Mouse (Mus musculus): ENCODE data around the gene Ppp3ca.

Ppp3ca gene

DNA sequence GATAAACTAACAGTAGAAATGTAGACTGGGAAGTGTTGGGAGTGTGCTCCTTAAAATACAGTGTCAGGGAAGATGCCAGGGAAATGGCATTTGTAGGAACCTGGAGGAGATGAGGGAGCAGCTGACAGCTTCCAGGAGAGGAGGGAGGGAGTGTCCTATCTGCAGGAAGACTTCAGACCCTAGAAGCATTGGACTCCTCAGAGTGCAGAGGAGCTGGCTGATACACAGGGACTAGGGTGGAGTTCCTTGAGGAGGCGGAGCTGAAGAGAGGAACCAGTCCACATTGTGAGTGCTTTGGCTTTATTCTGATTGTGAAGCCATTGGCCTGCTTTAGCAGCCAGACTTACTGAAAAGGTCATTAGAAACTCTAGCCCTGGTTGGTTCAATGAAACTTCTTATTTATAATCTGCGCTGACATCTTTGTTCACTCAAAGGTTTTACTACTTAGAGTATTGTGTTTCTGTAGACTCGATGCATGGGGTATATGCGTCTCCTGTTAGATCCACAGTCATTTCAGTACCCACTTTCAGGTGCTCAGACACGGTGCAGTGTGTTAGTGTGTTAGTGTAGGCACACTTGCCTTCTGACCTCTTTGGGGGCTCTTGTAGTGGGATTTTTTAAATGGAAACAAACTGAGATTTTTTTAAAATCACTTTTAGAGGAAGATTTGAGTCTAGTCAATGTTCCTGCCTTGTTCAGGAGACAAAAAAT, 99.0 kb downstream of the Ppp3ca start:
- DNase-seq: no peak

- no peak for DNase-seq
Measured at GRCm38 (mm10) chr3:136769486-136769882, 99.6 kb downstream of the Ppp3ca start.

DNA sequence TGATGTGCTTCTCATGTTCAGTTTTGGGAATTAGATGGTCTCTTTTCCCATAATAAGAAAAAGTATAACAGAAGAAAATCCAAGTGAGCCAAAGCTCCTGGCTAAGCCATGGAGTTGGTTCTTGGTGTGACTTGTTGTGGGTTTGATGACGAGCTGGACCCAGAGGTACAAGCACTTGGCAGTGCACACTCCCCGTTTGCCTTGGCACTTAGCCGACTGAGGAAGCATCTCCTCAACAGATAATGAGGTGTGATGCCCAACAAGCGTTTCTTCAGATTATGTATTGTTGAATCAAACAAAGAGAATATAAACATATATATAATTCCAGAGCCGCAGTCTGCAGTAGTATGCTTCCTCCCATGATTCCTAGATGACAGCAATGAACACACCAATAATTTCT, 101.8 kb downstream of the Ppp3ca start:
- peak; percentile 67 to 73 for DNase-seq

GRCm38 (mm10) chr3:136773217-136773616, 103.3 kb downstream of the Ppp3ca start:
- DNase-seq: no peak

DNA sequence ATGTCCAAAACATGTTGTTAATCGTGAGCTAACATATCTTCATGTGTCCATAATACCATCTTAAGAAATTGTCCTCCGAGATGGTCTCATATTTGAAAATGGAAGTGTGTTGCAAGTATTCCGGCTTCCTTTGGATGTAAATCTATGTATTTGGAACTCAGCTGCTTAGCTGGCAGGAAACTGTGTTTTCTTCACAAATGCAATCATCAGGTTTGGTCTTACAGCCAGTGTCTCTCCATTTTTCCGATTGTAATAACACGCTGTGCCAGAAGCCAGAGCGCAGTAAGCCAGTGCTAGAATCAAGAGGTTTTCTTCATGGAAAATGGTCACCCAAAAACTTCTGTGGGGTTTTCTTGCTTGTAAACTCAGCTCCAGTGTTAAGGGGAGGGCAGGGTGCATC, 104.3 kb downstream of the Ppp3ca start:
- no peak for DNase-seq

DNA sequence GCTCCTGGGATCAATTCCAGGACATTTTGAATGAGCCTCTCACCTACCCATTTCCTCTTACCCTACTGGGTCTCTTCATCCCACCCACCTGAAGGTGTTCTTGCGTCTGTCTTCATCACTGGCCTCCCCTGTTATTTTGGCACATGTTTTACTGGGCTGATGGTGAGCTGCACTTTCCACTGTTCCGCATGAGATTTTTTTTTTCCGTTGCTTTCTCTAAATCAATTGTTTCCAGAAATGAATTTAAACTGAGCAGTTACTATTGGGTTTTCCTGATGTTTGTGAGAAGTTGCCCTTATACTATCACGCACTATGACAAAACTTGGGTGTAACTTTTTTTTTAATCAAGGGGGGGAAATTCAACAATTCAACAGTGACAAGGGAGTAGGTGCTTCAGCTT, 106.6 kb downstream of the Ppp3ca start:
- no peak for DNase-seq

DNA sequence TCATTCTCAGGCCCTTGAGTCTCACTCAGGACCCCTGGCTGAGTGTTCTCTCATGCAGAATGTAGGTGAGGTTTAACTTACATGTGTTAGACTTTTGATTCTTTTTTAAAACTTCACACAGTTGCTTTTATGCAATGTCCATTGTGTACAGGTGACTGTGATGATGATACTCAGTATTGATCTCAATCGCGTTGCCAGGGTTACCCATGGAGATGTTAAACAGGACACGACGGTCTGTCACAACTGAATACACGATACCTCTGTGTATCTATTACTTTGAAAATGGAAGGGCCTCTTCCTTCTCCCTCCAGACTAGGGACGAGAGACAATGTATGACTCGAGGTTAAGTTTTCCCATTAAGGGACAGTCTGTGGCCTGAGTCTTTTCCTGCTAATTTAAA, 107.5 kb downstream of the Ppp3ca start:
- no peak for DNase-seq

DNA sequence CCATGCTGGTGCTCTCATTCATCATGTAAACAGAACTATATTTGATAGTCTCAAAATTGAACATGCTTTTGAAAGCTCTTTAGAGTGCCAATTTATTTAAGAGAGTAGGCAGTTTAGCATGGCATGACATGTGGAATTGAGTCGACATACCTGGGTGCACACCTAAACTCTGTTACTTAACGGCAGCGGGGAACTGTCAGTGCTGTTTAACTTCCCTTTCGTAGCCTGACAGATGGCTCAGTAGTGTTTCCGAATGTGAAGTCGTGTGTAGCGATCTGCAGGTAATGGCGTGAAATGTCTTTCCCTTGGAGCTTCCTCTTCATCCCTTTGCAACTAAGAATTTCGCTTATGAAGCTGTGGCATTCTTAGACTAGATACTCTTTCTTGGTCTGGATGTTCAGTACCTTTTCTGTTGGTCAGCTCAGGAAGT, 107.9 kb downstream of the Ppp3ca start:
- DNase-seq: peak; percentile 55 to 58

DNA sequence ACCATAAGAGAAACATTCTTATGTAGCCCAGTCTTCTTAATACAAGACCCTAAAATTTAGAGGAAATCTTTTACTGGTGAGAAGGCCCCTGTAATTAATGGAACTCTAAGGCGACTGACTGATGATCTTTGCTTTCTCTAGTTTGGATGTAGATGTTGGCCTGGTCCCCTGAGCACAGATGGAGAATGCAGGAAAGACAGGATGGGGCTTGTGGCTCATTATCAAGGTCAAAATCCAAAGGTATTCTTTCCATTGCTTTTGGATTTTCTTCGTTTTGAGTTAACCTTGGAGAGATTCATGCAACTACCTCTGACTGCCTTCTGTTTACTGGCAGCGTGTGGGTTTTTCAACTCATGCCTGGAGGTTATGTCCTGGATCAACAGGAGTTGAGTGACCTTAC, 110.4 kb downstream of the Ppp3ca start:
- peak; percentile 65 to 77 for DNase-seq

DNA sequence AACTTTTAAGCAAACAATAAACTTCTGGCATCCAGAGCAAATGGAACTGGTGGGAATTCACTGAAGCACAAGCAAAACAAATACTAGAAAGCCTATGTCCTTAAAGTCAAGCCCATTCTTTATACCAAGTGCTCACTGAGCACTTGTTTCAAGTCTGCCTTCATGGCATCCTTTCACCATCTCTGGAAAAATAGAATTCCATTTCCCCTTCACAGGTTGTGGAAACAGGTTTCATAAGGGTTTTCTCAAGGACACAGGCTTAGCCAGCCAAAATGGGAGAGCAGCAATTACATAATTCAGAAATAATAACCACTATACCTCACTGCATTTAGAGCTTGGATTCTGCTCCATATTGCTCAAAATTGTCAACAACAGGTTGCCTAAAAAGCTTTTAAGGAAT, 112.1 kb downstream of the Ppp3ca start:
- no peak for DNase-seq

DNA sequence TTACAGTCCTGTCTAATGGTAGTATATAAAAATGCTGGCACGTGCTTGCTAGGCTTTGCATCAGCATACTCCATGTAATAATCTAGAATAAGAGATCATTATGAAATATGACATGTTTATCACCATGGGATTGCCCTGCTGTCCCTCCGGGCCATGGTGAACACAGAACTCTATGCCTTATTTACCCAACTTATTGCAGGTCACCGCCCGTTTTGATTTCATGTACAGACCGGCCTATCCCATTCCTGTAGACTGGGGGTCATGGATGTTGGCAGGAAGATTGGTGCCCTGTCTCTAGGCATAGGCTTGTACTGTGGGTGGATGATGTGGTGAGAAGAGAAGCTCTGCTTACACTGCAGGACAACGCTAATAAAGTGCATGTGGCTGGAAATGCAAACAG, 115.8 kb downstream of the Ppp3ca start:
- no peak for DNase-seq

- DNase-seq: no peak
Measured at GRCm38 (mm10) chr3:136790261-136790871, 120.4 kb downstream of the Ppp3ca start.

DNA sequence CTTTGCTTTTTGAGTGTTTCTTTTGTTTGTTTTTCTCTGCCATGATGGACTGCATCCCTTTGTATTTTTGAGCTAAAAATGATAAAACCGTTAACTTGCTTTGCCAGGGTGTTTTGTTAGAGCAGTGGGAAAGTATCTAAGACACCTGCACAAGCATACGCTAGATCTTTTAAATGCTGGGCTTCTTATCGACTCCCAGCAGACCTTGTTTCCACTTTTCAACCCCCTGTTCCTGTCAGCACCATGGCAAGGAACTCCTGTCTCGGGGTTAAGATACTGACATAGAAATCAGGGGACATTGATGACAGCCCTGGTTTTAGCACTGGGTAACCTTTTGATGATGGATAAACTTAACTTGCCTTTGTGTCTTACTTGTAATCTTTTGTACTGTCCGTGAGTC, 121.5 kb downstream of the Ppp3ca start:
- DNase-seq: no peak

GRCm38 (mm10) chr3:136791946-136792345, 122.0 kb downstream of the Ppp3ca start:
- no peak for DNase-seq

DNA sequence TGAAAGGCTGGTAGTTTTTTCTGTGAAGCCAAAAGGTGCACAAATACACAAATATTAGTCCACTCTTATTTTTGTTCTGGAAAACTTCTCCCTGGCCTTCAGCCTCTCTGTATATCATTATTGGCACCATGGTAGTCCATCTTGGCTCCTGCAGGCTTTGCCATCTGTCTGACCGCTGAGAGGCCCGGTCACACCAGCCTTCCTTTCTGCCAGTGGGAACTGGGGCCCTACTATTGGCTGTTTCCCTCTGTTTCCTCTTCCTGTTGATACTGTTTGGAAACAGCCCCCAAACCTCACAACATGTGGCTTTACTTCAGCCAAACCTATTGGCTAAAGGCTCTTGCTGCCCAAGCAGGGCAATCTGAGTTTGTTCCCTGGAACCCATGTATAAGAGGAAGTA, 123.5 kb downstream of the Ppp3ca start:
- peak; percentile 85 to 92 for DNase-seq

DNA sequence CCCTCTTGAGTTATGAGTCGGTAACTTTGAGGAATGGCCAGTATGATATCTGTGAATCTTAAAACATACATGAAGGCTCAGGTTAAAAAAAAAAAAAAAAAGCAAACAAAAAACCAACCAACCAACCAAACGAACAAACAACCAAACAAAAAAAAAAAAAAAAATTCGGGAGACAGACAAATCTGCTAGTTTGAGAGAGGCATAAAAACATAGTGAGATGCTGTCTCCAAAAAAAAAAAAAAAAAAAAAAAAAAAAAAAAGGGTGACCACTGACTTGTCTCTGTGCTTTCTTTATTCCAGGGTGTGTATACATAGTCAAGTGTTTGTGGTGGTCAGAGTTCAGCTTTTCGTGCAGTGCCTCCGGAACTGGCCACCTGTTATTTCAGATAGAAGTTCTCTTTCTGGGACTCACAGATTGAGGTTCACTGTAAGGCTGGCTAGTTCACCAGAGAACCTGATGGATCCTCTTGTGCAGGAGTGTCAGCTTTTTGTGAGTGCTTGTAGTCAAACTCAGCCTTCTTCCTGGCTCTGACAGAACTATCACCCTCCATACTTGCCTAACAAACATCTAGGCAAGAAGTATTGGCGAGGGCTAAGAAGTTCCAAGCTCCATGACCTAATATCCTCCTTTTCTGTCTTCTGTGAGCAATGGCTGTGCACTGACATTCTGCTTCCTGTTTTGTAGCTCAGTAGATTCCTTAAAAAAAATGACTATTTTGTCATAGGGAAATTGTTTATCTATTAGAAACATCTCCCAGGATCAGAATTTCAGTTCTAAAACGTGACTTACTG, 124.7 kb downstream of the Ppp3ca start:
- DNase-seq: no peak

GRCm38 (mm10) chr3:136798896-136799295, 129.0 kb downstream of the Ppp3ca start:
- DNase-seq: no peak

GRCm38 (mm10) chr3:136802595-136802994, 132.7 kb downstream of the Ppp3ca start:
- DNase-seq: peak; percentile 45

DNA sequence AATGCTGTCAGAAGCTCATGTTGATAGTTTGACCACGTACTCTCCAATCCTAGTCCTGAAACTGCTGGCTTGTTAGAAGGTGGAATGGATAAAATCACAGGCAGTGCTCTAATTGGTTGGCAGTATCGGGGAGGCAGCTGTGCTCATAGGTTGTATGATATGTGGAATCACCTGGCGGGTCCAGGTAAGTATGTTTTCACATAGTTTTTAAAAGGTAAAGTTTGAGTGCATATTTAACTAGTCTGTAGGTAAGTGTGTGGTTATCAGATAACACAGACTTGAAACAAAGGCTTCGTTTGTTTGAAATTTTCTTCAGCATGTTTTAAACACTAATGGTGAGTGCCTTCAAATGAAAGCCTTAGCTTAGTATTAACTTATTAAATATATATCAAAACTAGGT, 136.0 kb downstream of the Ppp3ca start:
- no peak for DNase-seq

GRCm38 (mm10) chr3:136810271-136810670, 140.3 kb downstream of the Ppp3ca start:
- no peak for DNase-seq

DNA sequence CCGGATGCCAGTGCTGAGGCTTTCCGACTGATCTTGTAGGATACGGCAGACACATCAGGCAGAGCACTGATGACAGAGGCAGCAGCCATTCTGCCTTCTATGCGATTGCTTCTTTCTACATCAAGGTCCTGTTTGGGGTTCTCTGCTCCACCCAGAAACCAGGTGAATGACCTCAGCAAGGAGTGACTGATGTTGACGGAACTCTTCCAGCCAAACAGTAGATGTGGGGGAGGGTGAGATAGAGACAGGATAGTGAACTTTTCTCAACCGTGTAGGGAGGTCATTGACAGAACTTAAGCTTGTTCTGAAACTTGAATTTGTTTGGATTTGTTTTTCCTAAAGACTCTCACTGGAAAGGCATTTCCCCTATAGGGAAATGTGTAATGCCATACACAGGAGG, 142.2 kb downstream of the Ppp3ca start:
- no peak for DNase-seq

DNA sequence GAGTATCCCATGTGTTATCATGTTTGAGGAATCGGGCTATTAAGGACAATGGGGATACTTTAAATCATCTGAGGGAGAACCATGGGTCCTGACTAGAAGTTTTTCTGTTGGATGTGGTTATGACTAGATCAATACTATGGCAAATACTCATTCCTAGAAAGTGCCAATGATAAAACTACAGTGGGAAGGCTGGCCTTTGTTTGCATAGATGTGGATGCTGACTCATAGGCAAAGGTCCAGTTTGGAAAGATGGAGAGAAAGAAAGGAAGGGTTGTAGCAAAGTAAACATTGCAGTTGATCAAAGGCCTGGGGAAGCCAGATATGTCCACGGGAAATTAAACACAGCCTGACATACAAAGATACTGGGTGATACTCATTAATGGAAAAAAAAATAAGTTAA, 142.9 kb downstream of the Ppp3ca start:
- no peak for DNase-seq

DNA sequence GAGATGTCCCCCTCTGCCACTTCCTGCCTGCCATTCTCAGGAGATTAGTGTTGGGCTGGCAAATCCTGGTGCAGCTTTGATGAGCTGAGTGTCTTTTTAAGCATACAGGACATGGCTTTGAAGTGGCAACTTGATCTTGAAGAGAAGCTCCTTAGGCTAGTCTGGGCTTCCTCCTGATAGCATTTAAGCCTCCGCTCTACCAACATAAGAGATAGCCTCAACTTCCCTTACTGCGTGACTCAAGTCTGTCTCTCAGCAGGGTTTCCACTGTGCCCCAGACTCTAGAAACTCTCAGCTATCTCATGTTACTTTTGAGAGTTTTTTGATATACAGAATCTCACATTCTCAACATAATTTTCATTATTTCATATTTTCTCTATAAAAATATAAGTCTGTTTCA, 144.0 kb downstream of the Ppp3ca start:
- DNase-seq: no peak

GRCm38 (mm10) chr3:136814916-136815315, 145.0 kb downstream of the Ppp3ca start:
- no peak for DNase-seq
